Mouse (Mus musculus) midbrain, embryonic 14.5 days (tissue): Measurements from ENCODE around the gene Apon. TPM values are rescaled to one million over a fixed set of nuclear protein-coding genes. Genes with fewer than 3 reads are reported as not detected.

ENCODE experiments used
- ATAC-seq: fragments of 200-750 bp; cut with Nextera tagmentation; 2 replicates; pipeline ENCODE4 v1.8.0; 2017; ENCODE audit warnings: moderate number of reproducible peaks, moderate library complexity; ENCODE audit not compliant: low FRiP score, low TSS enrichment
- DNase-seq: peaks from one replicate; pipeline ENCODE4 v3.0.0-alpha.2; 2015
- H3K27ac ChIP-seq: fragments of 300-500 bp; sonication (generic); replicated peaks from 2 replicates; pipeline ENCODE4 v1.5.1; 2014; ENCODE audit warnings: mild to moderate bottlenecking, low read depth, low read length, moderate library complexity
- H3K27me3 ChIP-seq: fragments of 300-500 bp; sonication (generic); 2 replicates; pipeline ENCODE4 v1.6.1; 2014; ENCODE audit warnings: low read length, control low read depth, mixed read lengths; ENCODE audit not compliant: control insufficient read depth, insufficient read depth
- H3K36me3 ChIP-seq: fragments of 300-500 bp; sonication (generic); 2 replicates; pipeline ENCODE4 v1.6.1; 2014; ENCODE audit warnings: low read length, control low read depth; ENCODE audit not compliant: control insufficient read depth, insufficient read depth
- H3K4me1 ChIP-seq: fragments of 300-500 bp; sonication (generic); 2 replicates; pipeline ENCODE4 v1.6.1; 2014; ENCODE audit warnings: mild to moderate bottlenecking, antibody characterized with exemption, low read length, control low read depth; ENCODE audit not compliant: control insufficient read depth, insufficient read depth
- H3K4me2 ChIP-seq: fragments of 300-500 bp; sonication (generic); 2 replicates; pipeline ENCODE4 v1.6.1; 2014; ENCODE audit warnings: mild to moderate bottlenecking, low read length, moderate library complexity
- H3K4me3 ChIP-seq: fragments of 300-500 bp; sonication (generic); replicated peaks from 2 replicates; pipeline ENCODE4 v1.5.1; 2014; ENCODE audit warnings: low read depth, low read length
- H3K9ac ChIP-seq: fragments of 300-500 bp; sonication (generic); replicated peaks from 2 replicates; pipeline ENCODE4 v1.6.1; 2014; ENCODE audit warnings: mild to moderate bottlenecking, low read length, moderate library complexity
- H3K9me3 ChIP-seq: fragments of 300-500 bp; sonication (generic); 2 replicates; pipeline ENCODE4 v1.6.1; 2016; ENCODE audit warnings: low read length, control low read depth, mixed read lengths; ENCODE audit not compliant: control insufficient read depth
- WGBS: fragments of 180-500 bp; shearing (Covaris S2); extraction: QIAGEN DNeasy Blood & Tissue Kit; methylation state at CpG from one replicate; pipeline ENCODE4 v1.1.7; 2014; 5-methylcytosine and 5-hydroxymethylcytosine counted together
- polyA plus RNA-seq: library from polyadenylated mRNA; unstranded; fragments of >200 nt; fragmentation: Nextera tagmentation; extraction: Ambion mirVana; gene quantifications from 2 replicates; pipeline ENCODE4 v1.2.1, GENCODE M21; 2014

The Apon gene
- polyA plus RNA-seq, 1 experiment from 2014 or later: not detected

DNA sequence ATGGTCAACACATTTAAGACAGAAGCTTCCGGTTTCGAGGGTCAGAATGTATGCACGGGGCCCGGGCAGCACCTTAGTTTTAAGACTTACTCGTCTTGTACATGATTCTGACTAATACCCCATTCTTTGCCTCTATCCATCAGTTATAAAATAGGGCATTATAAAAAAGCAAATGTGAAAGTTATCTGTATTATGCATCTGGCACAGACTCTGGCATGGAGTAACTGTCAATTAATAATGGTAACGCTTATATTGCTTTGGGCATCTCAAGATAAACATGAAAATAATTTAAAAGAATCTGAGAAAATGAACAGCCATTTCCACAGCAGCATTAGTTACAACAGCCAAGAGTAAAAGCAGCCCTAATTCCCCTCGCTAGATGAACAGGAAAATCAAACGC lies 25.9 kb upstream of the Apon start:
- Histone ChIP-seq H3K27ac (no peak overlapping the region), H3K9me3 (no peaks in the 10 kb centered on the region), H3K4me1 (peaks cover 3% of the 10 kb centered on the region; the same call in 1 of the 2 replicates), H3K4me2 (no peak overlapping the region), H3K9ac (no peak overlapping the region), H3K27me3 (no peaks in the 10 kb centered on the region), H3K4me3 (no peak overlapping the region), H3K36me3 (no peaks in the 10 kb centered on the region)
- DNase-seq (no peak), ATAC-seq (no peak)
- WGBS: 95% methylated on average over 8 of the region's 8 CpGs

DNA sequence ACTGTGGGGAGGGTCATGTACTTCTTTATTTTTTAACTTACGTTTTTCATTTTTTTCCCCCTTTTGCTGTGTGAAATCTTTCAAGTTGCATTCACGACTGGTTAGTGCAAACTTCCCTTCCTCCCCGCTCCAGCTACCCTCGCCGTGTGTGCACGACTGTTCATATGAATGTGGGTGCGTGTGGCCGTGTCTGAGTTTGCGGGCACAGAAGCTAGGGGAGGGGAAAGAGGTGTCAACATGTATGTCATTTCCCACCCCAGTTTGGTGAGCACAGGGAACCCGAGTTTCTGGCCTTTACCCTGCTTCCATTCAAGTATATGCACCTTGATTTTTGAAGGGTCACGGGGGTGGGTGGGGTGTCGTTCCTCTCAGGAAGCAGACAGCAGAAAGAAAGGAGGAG lies 23.3 kb upstream of the Apon start:
- no peak overlapping the region for H3K4me3 ChIP-seq
- no peaks in the 10 kb centered on the region for H3K9me3 ChIP-seq
- no peak overlapping the region for H3K9ac ChIP-seq
- no peak overlapping the region for H3K4me2 ChIP-seq
- no peak overlapping the region for H3K27ac ChIP-seq
- 86% methylated on average over 12 of the region's 12 CpGs for WGBS
- H3K36me3 ChIP-seq: no peaks in the 10 kb centered on the region
- no peaks in the 10 kb centered on the region for H3K27me3 ChIP-seq
- peaks cover 3% of the 10 kb centered on the region; the same call in 1 of the 2 replicates for H3K4me1 ChIP-seq
- DNase-seq (no peak), ATAC-seq (no peak)

DNA sequence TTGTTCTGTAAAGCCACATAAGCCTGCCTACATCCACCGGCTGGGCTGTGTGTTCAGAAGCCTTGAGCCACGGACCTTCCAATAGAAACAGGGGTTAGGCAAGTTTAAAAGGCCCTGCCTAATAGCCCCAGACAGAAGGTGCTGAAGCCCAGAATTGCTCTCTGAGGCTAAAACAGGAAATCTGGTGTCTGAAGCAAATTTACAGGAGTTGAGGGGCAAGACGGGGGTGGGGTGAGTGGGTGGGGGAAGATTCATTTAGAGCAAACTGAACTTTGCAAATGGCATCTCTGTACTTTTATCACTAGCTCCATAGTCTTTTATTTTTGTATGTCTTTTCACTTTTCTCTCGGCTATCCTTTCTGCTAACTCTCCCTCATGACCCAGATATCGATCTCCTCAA lies 22.8 kb upstream of the Apon start:
- H3K4me2 ChIP-seq: peak overlapping the region; percentile 65
- no peak for DNase-seq
- H3K27ac ChIP-seq: no peak overlapping the region
- H3K36me3 ChIP-seq: no peaks in the 10 kb centered on the region
- no peak overlapping the region for H3K9ac ChIP-seq
- H3K4me1 ChIP-seq: peaks cover 3% of the 10 kb centered on the region; the same call in 1 of the 2 replicates
- H3K4me3 ChIP-seq: peak overlapping the region; percentile 70
- H3K27me3 ChIP-seq: no peaks in the 10 kb centered on the region
- no peaks in the 10 kb centered on the region for H3K9me3 ChIP-seq
- WGBS: 21% methylated on average over 5 of the region's 5 CpGs
- ATAC-seq: no peak

DNA sequence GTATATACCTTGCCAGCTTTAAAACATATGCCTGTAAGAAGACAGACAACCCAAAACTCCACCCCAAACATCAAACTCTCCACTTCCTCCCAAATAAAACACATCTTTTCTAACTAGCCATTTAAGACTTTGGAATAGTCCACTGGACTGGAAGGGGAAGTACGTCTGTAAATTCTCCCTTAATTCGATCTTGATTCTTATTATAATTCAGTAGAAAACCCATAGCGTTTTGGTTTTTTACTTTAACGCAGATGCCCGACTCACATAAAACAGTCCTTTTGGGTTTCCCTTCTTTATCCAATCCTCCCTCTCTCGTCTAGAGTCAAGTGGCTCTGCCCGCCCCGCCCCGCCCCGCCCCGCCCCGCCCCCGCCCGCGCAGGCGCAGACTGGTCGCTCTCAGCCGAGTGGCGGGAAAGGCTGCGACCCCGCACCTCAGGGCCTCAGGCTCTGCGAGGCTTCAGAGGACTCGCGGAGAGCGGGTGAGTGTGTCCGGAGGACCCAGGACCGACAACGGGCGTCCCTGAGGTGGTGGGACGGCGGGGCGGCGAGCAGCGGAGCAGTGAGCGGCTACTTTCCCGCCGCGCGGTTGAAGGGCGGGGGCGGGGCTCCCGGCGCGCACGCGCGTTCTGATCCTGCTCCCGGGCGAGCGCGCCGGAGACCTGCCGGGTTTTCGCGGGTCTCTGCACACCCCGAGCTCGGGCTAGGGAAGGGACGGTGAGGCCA lies 22.0 kb upstream of the Apon start, which contains the start of gene Timeless:
Gene Timeless, plus strand, starts transcription at position 369 of the 723 bp plus-strand sequence.
- no peaks in the 10 kb centered on the region for H3K27me3 ChIP-seq
- H3K4me2 ChIP-seq: peak within 1 kb of the TSS; percentile 65
- H3K9me3 ChIP-seq: no peaks in the 10 kb centered on the region
- peak within 1 kb of the TSS; percentile 89 for H3K27ac ChIP-seq
- DNase-seq: peak; percentile 92
- under 1% methylated on average over 58 of the region's 58 CpGs for WGBS
- H3K9ac ChIP-seq: peak within 1 kb of the TSS; percentile 72
- peak within 1 kb of the TSS; percentile 70 for H3K4me3 ChIP-seq
- ATAC-seq: peak; percentile 92
- H3K36me3 ChIP-seq: no peaks in the 10 kb centered on the region
- H3K4me1 ChIP-seq: peaks cover 3% of the 10 kb centered on the region; the same call in 1 of the 2 replicates

- no peaks in the 10 kb centered on the region for H3K9me3 ChIP-seq
- H3K4me1 ChIP-seq: peaks cover 3% of the 10 kb centered on the region; the same call in 1 of the 2 replicates
- no peaks in the 10 kb centered on the region for H3K36me3 ChIP-seq
- H3K9ac ChIP-seq: peak overlapping the region; percentile 72
- peak overlapping the region; percentile 70 for H3K4me3 ChIP-seq
- DNase-seq (peak; percentile 91), ATAC-seq (peak; percentile 58)
- under 1% methylated on average over 14 of the region's 14 CpGs for WGBS
- peak overlapping the region; percentile 65 for H3K4me2 ChIP-seq
- no peaks in the 10 kb centered on the region for H3K27me3 ChIP-seq
- peak overlapping the region; percentile 89 for H3K27ac ChIP-seq
Observed at GRCm38 (mm10) chr10:128232420-128232985, 21.4 kb upstream of the Apon start.

DNA sequence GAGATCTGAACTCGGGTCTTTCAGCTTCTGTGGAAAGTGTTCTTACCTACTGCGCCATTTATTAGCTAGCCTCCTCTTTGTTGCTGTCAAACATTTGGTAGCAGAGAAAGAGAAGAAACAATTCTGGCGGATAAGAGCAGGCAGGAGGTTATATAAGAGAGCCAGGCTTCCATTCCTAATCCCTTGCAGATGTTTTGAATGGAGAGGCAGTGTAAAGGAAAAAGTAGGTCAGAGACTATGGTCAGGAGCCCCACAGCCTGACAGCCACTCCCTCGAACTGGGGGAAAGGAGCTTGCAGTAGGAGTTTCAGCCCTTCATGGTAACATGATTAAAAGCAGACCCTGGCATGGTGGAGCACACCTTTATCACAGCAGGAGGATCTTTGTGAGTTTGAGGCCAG lies 17.6 kb upstream of the Apon start:
- Histone ChIP-seq H3K36me3 (peaks cover under 1% of the 10 kb centered on the region; the same call in 1 of the 2 replicates), H3K27ac (no peak overlapping the region), H3K4me3 (no peak overlapping the region), H3K27me3 (no peaks in the 10 kb centered on the region), H3K4me2 (no peak overlapping the region), H3K4me1 (peaks cover 6% of the 10 kb centered on the region; the same call in 1 of the 2 replicates), H3K9me3 (no peaks in the 10 kb centered on the region), H3K9ac (no peak overlapping the region)
- ATAC-seq (no peak), DNase-seq (no peak)
- 53% methylated on average over 4 of the region's 4 CpGs for WGBS

DNA sequence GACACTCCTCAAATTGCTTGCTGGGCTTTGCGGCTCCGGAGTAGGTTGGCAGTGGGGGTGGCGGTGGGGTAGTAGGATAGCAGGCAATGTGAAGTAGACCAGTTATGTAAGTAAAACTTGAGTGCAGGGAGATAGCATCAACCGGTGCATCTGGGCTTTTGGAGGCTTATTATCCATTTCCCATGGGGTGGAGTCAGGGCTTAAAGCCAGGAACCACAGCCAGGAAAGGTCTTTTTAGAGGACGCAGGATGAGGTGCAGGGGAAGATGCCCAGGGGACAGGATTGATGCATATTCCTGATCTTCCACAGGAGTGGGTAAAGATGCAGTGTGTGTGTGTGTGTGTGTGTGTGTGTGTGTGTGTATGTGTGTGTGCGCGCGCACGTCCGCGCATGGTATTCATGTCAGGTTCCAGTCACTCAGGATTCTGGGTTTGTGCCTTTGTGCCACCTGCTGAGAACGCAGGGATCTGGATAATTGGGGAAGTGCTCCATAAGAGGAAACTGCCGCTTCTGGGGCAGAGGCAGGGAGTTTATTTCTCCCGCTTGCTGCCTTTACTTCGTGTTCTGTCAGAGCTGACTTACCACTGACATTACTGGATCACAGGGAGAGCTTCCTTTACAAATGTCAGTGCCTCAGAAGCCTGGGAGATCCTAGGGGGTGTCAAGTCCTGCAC lies 16.0 kb upstream of the Apon start:
- Histone ChIP-seq H3K4me2 (no peak overlapping the region), H3K9me3 (no peaks in the 10 kb centered on the region), H3K27ac (no peak overlapping the region), H3K4me1 (peaks cover 3% of the 10 kb centered on the region; the same call in 1 of the 2 replicates), H3K36me3 (peaks cover 13% of the 10 kb centered on the region), H3K4me3 (no peak overlapping the region), H3K9ac (no peak overlapping the region), H3K27me3 (no peaks in the 10 kb centered on the region)
- WGBS: 70% methylated on average over 15 of the region's 15 CpGs
- DNase-seq (peak; percentile 24), ATAC-seq (no peak)

DNA sequence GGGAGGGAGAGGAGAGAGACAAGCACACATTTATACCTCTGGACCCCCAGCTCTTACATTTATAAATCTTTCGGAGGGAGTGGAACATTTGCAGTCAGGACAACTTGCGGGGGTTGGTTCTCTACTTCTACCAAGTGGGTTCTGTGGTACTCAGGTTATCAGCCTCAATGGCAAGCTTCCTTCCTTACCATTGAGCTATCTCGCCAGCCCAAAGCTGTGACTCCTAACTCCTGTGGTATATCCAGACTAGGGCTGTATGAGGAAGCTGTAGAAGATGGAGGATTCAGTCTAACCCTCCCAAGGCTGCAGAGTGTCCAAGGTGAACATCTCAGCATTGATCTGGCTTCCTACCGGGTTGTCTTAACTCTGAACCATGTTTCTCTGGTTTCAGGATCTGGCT lies 14.8 kb upstream of the Apon start:
- no peak for DNase-seq
- Histone ChIP-seq H3K36me3 (peaks cover 23% of the 10 kb centered on the region), H3K4me3 (no peak overlapping the region), H3K9me3 (no peaks in the 10 kb centered on the region), H3K27me3 (no peaks in the 10 kb centered on the region), H3K4me2 (no peak overlapping the region), H3K9ac (no peak overlapping the region), H3K4me1 (0 out of 2 replicates have a peak, but pooled peaks cover 3% of the 10 kb centered on the region), H3K27ac (no peak overlapping the region)
- WGBS: 94% methylated on average over 4 of the region's 4 CpGs
- ATAC-seq: no peak
